Mouse (Mus musculus): ENCODE measurements around the gene Gxylt2. TPM values are rescaled to one million over a fixed set of nuclear protein-coding genes. Genes with fewer than 3 reads are reported as not detected.

The Gxylt2 gene
- total RNA-seq, 4 experiments from 2014 or later = 0.31 to 0.83 (median 0.48) TPM

- no peak for DNase-seq (ENCODE audit: low spot score in 2 of 2)
Observed at GRCm38 (mm10) chr6:100715296-100715828, 10.8 kb downstream of the Gxylt2 start.

- DNase-seq (ENCODE audit: low spot score in 2 of 2) = no peak
Observed at GRCm38 (mm10) chr6:100716152-100716551, 11.6 kb downstream of the Gxylt2 start.

GRCm38 (mm10) chr6:100716817-100717216, 12.3 kb downstream of the Gxylt2 start:
- no peak for DNase-seq (ENCODE audit: low spot score in 2 of 2)

- no peak for DNase-seq (ENCODE audit: low spot score in 2 of 2)
Observed at GRCm38 (mm10) chr6:100720098-100720501, 15.6 kb downstream of the Gxylt2 start.

GRCm38 (mm10) chr6:100720882-100721721, 16.6 kb downstream of the Gxylt2 start:
- no peak for DNase-seq (ENCODE audit: low spot score in 2 of 2)

- DNase-seq (ENCODE audit: low spot score in 2 of 2) = peak; percentile 76 to 83
Observed at GRCm38 (mm10) chr6:100731996-100732375, 27.5 kb downstream of the Gxylt2 start.

GRCm38 (mm10) chr6:100732376-100733021, 28.0 kb downstream of the Gxylt2 start:
- DNase-seq (ENCODE audit: low spot score in 2 of 2) = peak; percentile 30 to 32

GRCm38 (mm10) chr6:100733218-100733617, 28.7 kb downstream of the Gxylt2 start:
- no peak for DNase-seq (ENCODE audit: low spot score in 2 of 2)

- DNase-seq (ENCODE audit: low spot score in 2 of 2) = no peak
Observed at GRCm38 (mm10) chr6:100734321-100734720, 29.8 kb downstream of the Gxylt2 start.

GRCm38 (mm10) chr6:100758431-100759208, 54.1 kb downstream of the Gxylt2 start:
- no peak for DNase-seq (ENCODE audit: low spot score in 2 of 2)

GRCm38 (mm10) chr6:100767756-100768155, 63.2 kb downstream of the Gxylt2 start:
- DNase-seq (ENCODE audit: low spot score in 2 of 2) = no peak

- DNase-seq (ENCODE audit: low spot score in 2 of 2) = no peak
Observed at GRCm38 (mm10) chr6:100775923-100776505, 71.5 kb downstream of the Gxylt2 start.

GRCm38 (mm10) chr6:100778595-100778994, 74.1 kb downstream of the Gxylt2 start:
- DNase-seq (ENCODE audit: low spot score in 2 of 2) = no peak

- DNase-seq (ENCODE audit: low spot score in 2 of 2) = no peak
Observed at GRCm38 (mm10) chr6:100780421-100780820, 75.9 kb downstream of the Gxylt2 start.

- no peak for DNase-seq (ENCODE audit: low spot score in 2 of 2)
Observed at GRCm38 (mm10) chr6:100781644-100782043, 77.1 kb downstream of the Gxylt2 start.

GRCm38 (mm10) chr6:100787726-100788125, 83.2 kb downstream of the Gxylt2 start:
- no peak for DNase-seq (ENCODE audit: low spot score in 2 of 2)

GRCm38 (mm10) chr6:100789161-100789560, 84.6 kb downstream of the Gxylt2 start:
- no peak for DNase-seq (ENCODE audit: low spot score in 2 of 2)

- no peak for DNase-seq (ENCODE audit: low spot score in 2 of 2)
Observed at GRCm38 (mm10) chr6:100792055-100792659, 87.6 kb downstream of the Gxylt2 start.

- no peak for DNase-seq (ENCODE audit: low spot score in 2 of 2)
Observed at GRCm38 (mm10) chr6:100792973-100793769, 88.6 kb downstream of the Gxylt2 start.

- DNase-seq (ENCODE audit: low spot score in 2 of 2) = no peak
Observed at GRCm38 (mm10) chr6:100795797-100796196, 91.3 kb downstream of the Gxylt2 start.

Data from gastrocnemius, adult 8-10 months (tissue).